Mouse (Mus musculus) hindbrain, embryonic 11.5 days (tissue): Measurements from ENCODE around the gene Celf2. TPM values are rescaled to one million over a fixed set of nuclear protein-coding genes. Genes with fewer than 3 reads are reported as not detected.

Experiments used
- ATAC-seq: fragments of 200-750 bp; cut with Nextera tagmentation; 2 replicates; pipeline ENCODE4 v1.8.0; 2017; ENCODE audit warnings: mild to moderate bottlenecking, moderate TSS enrichment, moderate library complexity; ENCODE audit not compliant: low FRiP score
- DNase-seq: peaks from one replicate; pipeline ENCODE4 v3.0.0-alpha.2; 2015; ENCODE audit warnings: low spot score
- H3K27ac ChIP-seq: fragments of 300-500 bp; sonication (generic); 2 replicates; pipeline ENCODE4 v1.5.1; 2014; ENCODE audit warnings: mild to moderate bottlenecking, low read depth, low read length
- H3K27me3 ChIP-seq: fragments of 300-500 bp; sonication (generic); 2 replicates; pipeline ENCODE4 v1.6.1; 2014; ENCODE audit warnings: mild to moderate bottlenecking, low read length, moderate library complexity, mixed read lengths; ENCODE audit not compliant: control insufficient read depth, insufficient read depth
- H3K36me3 ChIP-seq: fragments of 300-500 bp; sonication (generic); 2 replicates; pipeline ENCODE4 v1.6.1; 2014; ENCODE audit warnings: mild to moderate bottlenecking, low read length, moderate library complexity, mixed read lengths; ENCODE audit not compliant: control insufficient read depth, insufficient read depth
- H3K4me1 ChIP-seq: fragments of 300-500 bp; sonication (generic); replicated peaks from 2 replicates; pipeline ENCODE4 v1.6.1; 2014; ENCODE audit warnings: low read length, mixed read lengths; ENCODE audit not compliant: control insufficient read depth, insufficient read depth
- H3K4me2 ChIP-seq: fragments of 300-500 bp; sonication (generic); replicated peaks from 2 replicates; pipeline ENCODE4 v1.6.1; 2014; ENCODE audit warnings: mild to moderate bottlenecking, low read depth, low read length
- H3K4me3 ChIP-seq: fragments of 300-500 bp; sonication (generic); 2 replicates; pipeline ENCODE4 v1.5.1; 2014; ENCODE audit warnings: low read depth, low read length
- H3K9ac ChIP-seq: fragments of 300-500 bp; sonication (generic); 2 replicates; pipeline ENCODE4 v1.6.1; 2014; ENCODE audit warnings: low read depth, low read length
- H3K9me3 ChIP-seq: fragments of 300-500 bp; sonication (generic); 2 replicates; pipeline ENCODE4 v1.6.1; 2016; ENCODE audit warnings: low read length; ENCODE audit not compliant: control insufficient read depth
- WGBS: fragments of 180-500 bp; shearing (Covaris S2); extraction: QIAGEN DNeasy Blood & Tissue Kit; methylation state at CpG from one replicate; pipeline ENCODE4 v1.1.7; 2014; 5-methylcytosine and 5-hydroxymethylcytosine counted together
- polyA plus RNA-seq: library from polyadenylated mRNA; unstranded; fragments of >200 nt; fragmentation: Nextera tagmentation; extraction: Ambion mirVana; gene quantifications from 2 replicates; pipeline ENCODE4 v1.2.1, GENCODE M21; 2014

Celf2 gene
- polyA plus RNA-seq, 1 experiment from 2014 or later = 82.4 TPM

- H3K9ac ChIP-seq = no peak overlapping the region
- no peaks in the 10 kb centered on the region for H3K27me3 ChIP-seq
- ATAC-seq = no peak
- no peaks in the 10 kb centered on the region for H3K4me1 ChIP-seq
- no peak overlapping the region for H3K27ac ChIP-seq
- no peak overlapping the region for H3K4me2 ChIP-seq
- no peaks in the 10 kb centered on the region for H3K36me3 ChIP-seq
- no peaks in the 10 kb centered on the region for H3K9me3 ChIP-seq
- no peak overlapping the region for H3K4me3 ChIP-seq
- no peak for DNase-seq
- 88% methylated on average over 9 of the region's 9 CpGs for WGBS
Observed at GRCm38 (mm10) chr2:6945638-6946415, 563.5 kb downstream of the Celf2 start.

GRCm38 (mm10) chr2:6943651-6944050 lies 565.7 kb downstream of the Celf2 start:
- DNase-seq (no peak), ATAC-seq (no peak)
- Histone ChIP-seq H3K27ac (no peak overlapping the region), H3K27me3 (no peaks in the 10 kb centered on the region), H3K4me1 (no peaks in the 10 kb centered on the region), H3K9ac (no peak overlapping the region), H3K4me3 (no peak overlapping the region), H3K4me2 (no peak overlapping the region), H3K36me3 (no peaks in the 10 kb centered on the region), H3K9me3 (no peaks in the 10 kb centered on the region)
- 81% methylated on average over 8 of the region's 8 CpGs for WGBS

GRCm38 (mm10) chr2:6942635-6943390 lies 566.5 kb downstream of the Celf2 start:
- Histone ChIP-seq H3K4me1 (no peaks in the 10 kb centered on the region), H3K36me3 (no peaks in the 10 kb centered on the region), H3K27ac (no peak overlapping the region), H3K27me3 (no peaks in the 10 kb centered on the region), H3K9ac (no peak overlapping the region), H3K4me3 (no peak overlapping the region), H3K9me3 (no peaks in the 10 kb centered on the region), H3K4me2 (no peak overlapping the region)
- DNase-seq (peak; percentile 26), ATAC-seq (peak; percentile 78)
- WGBS = 74% methylated on average over 2 of the region's 2 CpGs

- no peak overlapping the region for H3K9ac ChIP-seq
- no peaks in the 10 kb centered on the region for H3K9me3 ChIP-seq
- no peaks in the 10 kb centered on the region for H3K4me1 ChIP-seq
- no peak for DNase-seq
- H3K4me2 ChIP-seq = no peak overlapping the region
- no peak overlapping the region for H3K27ac ChIP-seq
- ATAC-seq = no peak
- H3K27me3 ChIP-seq = no peaks in the 10 kb centered on the region
- WGBS = 95% methylated on average over 2 of the region's 2 CpGs
- no peak overlapping the region for H3K4me3 ChIP-seq
- no peaks in the 10 kb centered on the region for H3K36me3 ChIP-seq
Observed at GRCm38 (mm10) chr2:6939143-6939542, 570.2 kb downstream of the Celf2 start.

GRCm38 (mm10) chr2:6933130-6933529 lies 576.2 kb downstream of the Celf2 start:
- 81% methylated on average over 12 of the region's 12 CpGs for WGBS
- Histone ChIP-seq H3K9me3 (no peaks in the 10 kb centered on the region), H3K36me3 (no peaks in the 10 kb centered on the region), H3K27ac (no peak overlapping the region), H3K4me2 (no peak overlapping the region), H3K4me3 (no peak overlapping the region), H3K9ac (no peak overlapping the region), H3K27me3 (no peaks in the 10 kb centered on the region), H3K4me1 (no peaks in the 10 kb centered on the region)
- DNase-seq (no peak), ATAC-seq (no peak)

GRCm38 (mm10) chr2:6927693-6928360 lies 581.5 kb downstream of the Celf2 start:
- WGBS = 95% methylated on average over 4 of the region's 4 CpGs
- no peak overlapping the region for H3K4me3 ChIP-seq
- DNase-seq = no peak
- no peaks in the 10 kb centered on the region for H3K27me3 ChIP-seq
- H3K27ac ChIP-seq = no peak overlapping the region
- no peak overlapping the region for H3K9ac ChIP-seq
- no peak for ATAC-seq
- no peak overlapping the region for H3K4me2 ChIP-seq
- no peaks in the 10 kb centered on the region for H3K4me1 ChIP-seq
- H3K9me3 ChIP-seq = no peaks in the 10 kb centered on the region
- H3K36me3 ChIP-seq = no peaks in the 10 kb centered on the region

GRCm38 (mm10) chr2:6925505-6925904 lies 583.9 kb downstream of the Celf2 start:
- Histone ChIP-seq H3K9ac (no peak overlapping the region), H3K4me1 (no peaks in the 10 kb centered on the region), H3K4me2 (no peak overlapping the region), H3K4me3 (no peak overlapping the region), H3K27ac (no peak overlapping the region), H3K27me3 (no peaks in the 10 kb centered on the region), H3K36me3 (no peaks in the 10 kb centered on the region), H3K9me3 (no peaks in the 10 kb centered on the region)
- no peak for ATAC-seq
- DNase-seq = no peak
- 71% methylated on average over 5 of the region's 5 CpGs for WGBS

GRCm38 (mm10) chr2:6923738-6924474 lies 585.5 kb downstream of the Celf2 start:
- 70% methylated on average over 15 of the region's 15 CpGs for WGBS
- peak; percentile 21 for DNase-seq
- ATAC-seq = no peak

More at GRCm38 (mm10) chr2:6923738-6924474, 585.5 kb downstream of the Celf2 start:
- no peak overlapping the region for H3K27ac ChIP-seq
- no peaks in the 10 kb centered on the region for H3K4me1 ChIP-seq
- H3K36me3 ChIP-seq = no peaks in the 10 kb centered on the region
- H3K4me2 ChIP-seq = no peak overlapping the region
- no peak overlapping the region for H3K4me3 ChIP-seq
- no peaks in the 10 kb centered on the region for H3K27me3 ChIP-seq
- H3K9me3 ChIP-seq = no peaks in the 10 kb centered on the region
- no peak overlapping the region for H3K9ac ChIP-seq
